Mouse (Mus musculus): ENCODE results near the gene Pla2g4c. TPM values are rescaled to one million over a fixed set of nuclear protein-coding genes. Genes with fewer than 3 reads are reported as not detected.

Gene Pla2g4c
- polyA plus RNA-seq, 1 experiment from 2014 or later = 3.1 TPM

Other genes with a start within 250 kb of the Pla2g4c start
- not detected in 2 replicates for gene Vmn1r85, start 229.5 kb upstream of the Pla2g4c start, polyA plus RNA-seq (2014; fragmentation: Nextera tagmentation; extraction: Ambion mirVana)
- not detected in 2 replicates for gene Vmn1r86, start 204.7 kb upstream of the Pla2g4c start, polyA plus RNA-seq (2014; fragmentation: Nextera tagmentation; extraction: Ambion mirVana)
- gene Vmn1r87, start 184.5 kb upstream of the Pla2g4c start, polyA plus RNA-seq (2014; fragmentation: Nextera tagmentation; extraction: Ambion mirVana) = not detected in 2 replicates
- gene Vmn1r88, start 165.1 kb upstream of the Pla2g4c start, polyA plus RNA-seq (2014; fragmentation: Nextera tagmentation; extraction: Ambion mirVana) = 0.03 TPM in 1 of 2 replicates, not detected in the other
- not detected in 2 replicates for gene Vmn1r89, start 111.6 kb upstream of the Pla2g4c start, polyA plus RNA-seq (2014; fragmentation: Nextera tagmentation; extraction: Ambion mirVana)
- 159 and 172 TPM in 2 replicates for gene Lig1, start 47.4 kb upstream of the Pla2g4c start, polyA plus RNA-seq (2014; fragmentation: Nextera tagmentation; extraction: Ambion mirVana)
- gene Zswim9, start 45.9 kb upstream of the Pla2g4c start, polyA plus RNA-seq (2014; fragmentation: Nextera tagmentation; extraction: Ambion mirVana) = 7.4 and 11.5 TPM in 2 replicates
- not detected in 2 replicates for gene Cabp5, start 73.5 kb downstream of the Pla2g4c start, polyA plus RNA-seq (2014; fragmentation: Nextera tagmentation; extraction: Ambion mirVana)
- not detected in 2 replicates for gene Bsph1, start 126.2 kb downstream of the Pla2g4c start, polyA plus RNA-seq (2014; fragmentation: Nextera tagmentation; extraction: Ambion mirVana)
- gene Bsph2, start 246.4 kb downstream of the Pla2g4c start, polyA plus RNA-seq (2014; fragmentation: Nextera tagmentation; extraction: Ambion mirVana) = not detected in 2 replicates